7 mouse cellular contexts compared by ENCODE assay signal in the genomic region with DNA sequence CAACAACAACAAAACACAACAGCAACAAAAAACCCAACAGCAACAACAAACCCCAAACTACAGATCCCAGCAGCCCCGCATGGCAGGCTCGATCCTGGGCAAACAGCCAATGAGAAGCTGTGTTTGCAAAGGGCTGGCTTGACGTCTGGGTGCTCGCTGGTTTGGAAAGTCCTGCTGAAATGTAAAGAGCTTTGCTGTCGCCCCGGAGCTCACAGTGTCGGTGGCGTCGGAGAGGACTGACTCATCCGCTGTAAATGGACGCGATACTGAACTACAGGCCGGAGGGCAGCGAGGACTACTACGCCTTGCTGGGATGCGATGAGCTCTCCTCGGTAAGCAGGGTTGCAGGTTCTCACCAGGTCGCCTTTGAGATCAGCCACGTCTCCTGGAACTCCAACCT. TPM values are rescaled to one million over a fixed set of nuclear protein-coding genes. Genes with fewer than 3 reads are reported as not detected.
DNase-seq lines count a peak whose midpoint lies in the region; ATAC-seq lines count a peak whose summit lies in the region.

No protein-coding gene starts in this region.

- peak; percentile 66 for ATAC-seq in embryonic facial prominence, embryonic 11.5 days (replicated peaks; ENCODE audit: insufficient number of reproducible peaks, low FRiP score, low TSS enrichment, low read depth)
- ATAC-seq in midbrain, embryonic 12.5 days (ENCODE audit: low FRiP score, low read depth): peak; percentile 75

- H3K4me1 ChIP-seq in embryonic facial prominence, embryonic 11.5 days (ENCODE audit: control insufficient read depth, insufficient read depth, low read length): no peaks in the 10 kb centered on the region; the same call in 1 of the 2 replicates
- H3K4me1 ChIP-seq in limb, embryonic 10.5 days: 0 out of 2 replicates have a peak, but pooled peaks cover 5% of the 10 kb centered on the region
- peaks cover 6% of the 10 kb centered on the region for H3K4me1 ChIP-seq in midbrain, embryonic 12.5 days

- H3K9ac ChIP-seq in embryonic facial prominence, embryonic 11.5 days (replicated peaks; ENCODE audit: low read length): peak overlapping the region; percentile 52
- H3K9ac ChIP-seq in midbrain, embryonic 12.5 days (replicated peaks): peak overlapping the region; percentile 41

- DNase-seq in adrenal gland, postnatal 25 days: peak; percentile 81
- peak; percentile 82 for DNase-seq in embryonic facial prominence, embryonic 11.5 days (ENCODE audit: low spot score)
- DNase-seq in heart, adult 11 months: peak; percentile 98
- DNase-seq in kidney, adult 18-20 months: peak; percentile 85
- DNase-seq in limb, embryonic 10.5 days (ENCODE audit: low spot score): peak; percentile 70
- peak; percentile 84 for DNase-seq in skeletal muscle tissue, adult 2 months (ENCODE audit: low read depth, low spot score)

- peak overlapping the region; percentile 57 for H3K4me3 ChIP-seq in embryonic facial prominence, embryonic 11.5 days (ENCODE audit: low read depth, low read length)
- peak overlapping the region; percentile 69 for H3K4me3 ChIP-seq in limb, embryonic 10.5 days
- peak overlapping the region; percentile 59 for H3K4me3 ChIP-seq in midbrain, embryonic 12.5 days

- WGBS in embryonic facial prominence, embryonic 11.5 days: 0% methylated on average over 19 of the region's 19 CpGs
- under 1% methylated on average over 19 of the region's 19 CpGs for WGBS in limb, embryonic 10.5 days
- under 1% methylated on average over 19 of the region's 19 CpGs for WGBS in midbrain, embryonic 12.5 days

- H3K9me3 ChIP-seq in embryonic facial prominence, embryonic 11.5 days (replicated peaks; ENCODE audit: control insufficient read depth, low read length): no peaks in the 10 kb centered on the region
- no peaks in the 10 kb centered on the region for H3K9me3 ChIP-seq in limb, embryonic 10.5 days (replicated peaks)
- no peaks in the 10 kb centered on the region for H3K9me3 ChIP-seq in midbrain, embryonic 12.5 days

- no peaks in the 10 kb centered on the region for H3K36me3 ChIP-seq in embryonic facial prominence, embryonic 11.5 days (replicated peaks; ENCODE audit: control insufficient read depth, insufficient read depth, low read depth, low read length)
- no peaks in the 10 kb centered on the region for H3K36me3 ChIP-seq in limb, embryonic 10.5 days
- H3K36me3 ChIP-seq in midbrain, embryonic 12.5 days: no peaks in the 10 kb centered on the region

- H3K27ac ChIP-seq in embryonic facial prominence, embryonic 11.5 days (replicated peaks; ENCODE audit: low read depth, low read length): no peak overlapping the region
- H3K27ac ChIP-seq in limb, embryonic 10.5 days: peak overlapping the region; percentile 53
- H3K27ac ChIP-seq in midbrain, embryonic 12.5 days (replicated peaks): peak overlapping the region; percentile 31; the same call in 1 of the 2 replicates

- peak overlapping the region; percentile 33 for H3K4me2 ChIP-seq in embryonic facial prominence, embryonic 11.5 days (ENCODE audit: low read depth, low read length)
- H3K4me2 ChIP-seq in midbrain, embryonic 12.5 days (replicated peaks): peak overlapping the region; percentile 71

- no peaks in the 10 kb centered on the region for H3K27me3 ChIP-seq in embryonic facial prominence, embryonic 11.5 days (ENCODE audit: control insufficient read depth, insufficient read depth, low read length)
- H3K27me3 ChIP-seq in limb, embryonic 10.5 days (ENCODE audit: low read depth, poor library complexity, severe bottlenecking): peaks cover 6% of the 10 kb centered on the region; the same call in 1 of the 2 replicates
- peaks cover 6% of the 10 kb centered on the region for H3K27me3 ChIP-seq in midbrain, embryonic 12.5 days

RNA-seq across cellular contexts. Expression of gene Dnajc12, which starts 4.2 kb away (rescaled TPM):
- 9.0 and 15.1 TPM in 2 replicates for total RNA-seq in adrenal gland, postnatal 25 days (2021)
- polyA plus RNA-seq in embryonic facial prominence, embryonic 11.5 days (2014; fragmentation: Nextera tagmentation; extraction: Ambion mirVana): 12.2 and 14.5 TPM in 2 replicates
- polyA plus RNA-seq in limb, embryonic 10.5 days (2016; fragmentation: Nextera tagmentation; extraction: Ambion mirVana): 7.9 and 9.7 TPM in 2 replicates
- polyA plus RNA-seq in midbrain, embryonic 12.5 days (2016; fragmentation: Nextera tagmentation; extraction: Ambion mirVana): 14.2 and 14.8 TPM in 2 replicates

RNA-seq across cellular contexts. Expression of gene Sirt1, which starts 4.9 kb away (rescaled TPM):
- total RNA-seq in adrenal gland, postnatal 25 days (2021): 16.2 and 17.7 TPM in 2 replicates
- polyA plus RNA-seq in embryonic facial prominence, embryonic 11.5 days (2014; fragmentation: Nextera tagmentation; extraction: Ambion mirVana): 9.3 and 15.2 TPM in 2 replicates
- 6.4 and 6.9 TPM in 2 replicates for polyA plus RNA-seq in limb, embryonic 10.5 days (2016; fragmentation: Nextera tagmentation; extraction: Ambion mirVana)
- polyA plus RNA-seq in midbrain, embryonic 12.5 days (2016; fragmentation: Nextera tagmentation; extraction: Ambion mirVana): 5.8 and 6.3 TPM in 2 replicates

RNA-seq across cellular contexts. Expression of gene Gm7075, which starts 35.1 kb away (rescaled TPM):
- not detected in 2 replicates for total RNA-seq in adrenal gland, postnatal 25 days (2021)
- polyA plus RNA-seq in embryonic facial prominence, embryonic 11.5 days (2014; fragmentation: Nextera tagmentation; extraction: Ambion mirVana): not detected in 2 replicates
- not detected in 2 replicates for polyA plus RNA-seq in limb, embryonic 10.5 days (2016; fragmentation: Nextera tagmentation; extraction: Ambion mirVana)
- not detected in 2 replicates for polyA plus RNA-seq in midbrain, embryonic 12.5 days (2016; fragmentation: Nextera tagmentation; extraction: Ambion mirVana)

RNA-seq across cellular contexts. Expression of gene Ctnna3, which starts 43.5 kb away (rescaled TPM):
- total RNA-seq in adrenal gland, postnatal 25 days (2021): 0.71 and 1.2 TPM in 2 replicates
- polyA plus RNA-seq in embryonic facial prominence, embryonic 11.5 days (2014; fragmentation: Nextera tagmentation; extraction: Ambion mirVana): 0.14 and 0.35 TPM in 2 replicates
- polyA plus RNA-seq in limb, embryonic 10.5 days (2016; fragmentation: Nextera tagmentation; extraction: Ambion mirVana): 0.04 TPM in 1 of 2 replicates, not detected in the other
- 0.07 TPM in 1 of 2 replicates, not detected in the other for polyA plus RNA-seq in midbrain, embryonic 12.5 days (2016; fragmentation: Nextera tagmentation; extraction: Ambion mirVana)
